Mouse (Mus musculus) frontal cortex, postnatal 36 days (tissue): ENCODE measurements at regions not wholly inside any gene's neighbourhood (a gene's known extent, or its start where the extent isn't known, plus 50 kb on each side); places are given as distances from the start of the nearest gene placed in this dataset.

ENCODE experiments used
- DNase-seq, 2 experiments: peaks; one replicate each; pipeline ENCODE4 v3.0.0; 2022; ENCODE audit warnings: low spot score in 2 of 2

DNA sequence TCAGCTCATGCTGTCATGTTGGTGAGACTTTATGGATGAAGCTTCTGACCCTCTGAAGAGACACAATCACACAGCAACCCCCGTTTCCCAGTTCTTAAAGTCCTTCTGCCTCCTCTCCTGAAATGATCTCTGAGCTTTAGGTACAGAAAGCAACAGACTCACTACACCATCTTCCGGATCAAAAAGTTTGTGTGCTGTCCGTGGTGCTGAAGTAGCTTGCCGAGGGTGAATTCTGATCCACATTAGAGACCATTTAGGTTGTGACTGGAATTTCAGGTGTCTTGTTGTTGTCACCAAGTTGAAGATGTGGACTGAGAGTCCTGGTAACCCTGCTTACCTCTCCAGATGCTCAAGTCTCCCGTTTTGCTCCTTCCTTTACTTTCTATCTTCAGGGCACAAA, 375.2 kb downstream of the Shisa9 start:
- no peak for DNase-seq

DNA sequence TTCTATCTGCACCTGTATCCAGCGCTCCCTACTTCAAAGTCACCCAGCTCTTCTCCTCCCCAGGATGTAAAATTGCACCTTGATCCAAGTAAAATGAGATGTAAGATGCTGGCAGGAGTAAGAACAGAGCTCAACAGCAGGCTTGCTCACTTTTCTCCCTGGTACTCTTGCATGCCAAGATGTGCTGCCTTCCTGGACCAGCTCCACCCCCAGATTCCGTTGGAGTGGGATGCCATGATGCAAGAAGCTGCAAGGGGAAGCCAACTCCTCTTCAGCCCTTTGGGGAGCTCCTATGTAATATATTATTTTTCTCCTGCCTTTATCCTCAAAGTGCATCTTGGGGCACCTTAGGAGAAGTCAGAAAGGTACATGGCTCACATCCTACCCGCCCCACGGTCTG, 405.6 kb downstream of the Shisa9 start:
- DNase-seq: peak; percentile 24 to 32

DNA sequence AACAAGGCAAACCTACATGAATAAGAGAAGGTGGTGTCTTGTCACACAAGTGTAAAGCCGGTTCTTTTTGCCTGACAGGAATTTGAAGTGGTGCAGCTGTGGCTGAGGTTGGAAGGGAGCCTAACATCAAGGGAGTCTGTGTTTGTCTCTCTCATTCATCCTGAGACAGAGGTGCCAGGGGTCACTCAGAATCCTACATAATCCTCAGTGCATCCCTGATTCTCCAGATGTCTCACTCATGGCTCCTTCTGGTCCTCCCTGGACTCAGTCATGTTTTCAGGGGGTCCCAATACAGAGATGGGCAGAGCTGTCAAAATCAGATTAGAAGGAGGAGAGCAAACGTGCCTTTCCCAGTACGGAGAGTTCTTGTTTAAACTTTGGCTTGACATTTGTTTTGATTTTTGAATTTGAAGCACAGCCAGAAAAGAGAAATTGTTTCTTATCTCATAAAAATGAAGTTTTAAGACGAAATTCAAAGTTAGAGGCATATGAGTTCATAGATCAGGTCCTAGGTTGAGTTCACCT, 451.8 kb downstream of the Shisa9 start:
- DNase-seq: no peak

DNA sequence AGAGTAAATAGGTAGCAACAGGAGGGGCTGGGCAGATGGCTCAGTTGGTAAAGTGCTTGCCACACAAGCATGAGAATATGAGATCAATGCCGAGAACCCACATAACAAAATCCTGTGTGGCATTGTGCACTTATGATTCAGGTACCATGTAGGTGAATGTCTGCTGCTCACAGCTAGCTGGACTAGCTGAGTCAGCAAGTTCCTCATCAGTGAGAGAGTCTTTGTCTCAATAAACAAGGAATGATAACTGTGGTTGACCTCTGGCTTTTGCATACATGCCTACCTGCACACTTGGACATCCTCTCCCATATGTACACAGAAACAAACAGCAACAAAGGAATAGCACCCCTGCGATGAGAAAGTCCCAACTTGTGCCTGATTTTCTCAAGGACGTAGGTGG, 454.7 kb downstream of the Shisa9 start:
- DNase-seq: no peak

DNA sequence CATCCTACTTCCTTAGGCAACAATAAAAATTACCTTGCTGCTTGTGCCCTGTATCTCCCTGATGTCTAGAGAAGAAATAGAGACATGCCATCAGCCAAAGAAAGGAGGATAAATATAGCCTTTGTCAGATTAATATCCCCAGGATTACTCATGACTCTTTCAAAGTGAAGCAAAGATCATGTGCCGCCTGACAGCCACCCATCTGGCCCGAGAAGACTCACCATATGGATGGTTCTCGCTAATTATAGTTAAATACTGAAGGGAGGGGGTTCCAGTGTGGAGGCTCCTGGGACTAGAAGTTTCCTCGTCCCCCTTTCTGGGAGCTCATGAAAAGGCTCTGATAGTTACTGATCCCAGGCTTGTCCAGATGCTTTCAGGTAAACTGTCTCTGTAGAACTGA, 470.9 kb downstream of the Shisa9 start:
- DNase-seq: peak; percentile 58 to 71
